In the genomic region with DNA sequence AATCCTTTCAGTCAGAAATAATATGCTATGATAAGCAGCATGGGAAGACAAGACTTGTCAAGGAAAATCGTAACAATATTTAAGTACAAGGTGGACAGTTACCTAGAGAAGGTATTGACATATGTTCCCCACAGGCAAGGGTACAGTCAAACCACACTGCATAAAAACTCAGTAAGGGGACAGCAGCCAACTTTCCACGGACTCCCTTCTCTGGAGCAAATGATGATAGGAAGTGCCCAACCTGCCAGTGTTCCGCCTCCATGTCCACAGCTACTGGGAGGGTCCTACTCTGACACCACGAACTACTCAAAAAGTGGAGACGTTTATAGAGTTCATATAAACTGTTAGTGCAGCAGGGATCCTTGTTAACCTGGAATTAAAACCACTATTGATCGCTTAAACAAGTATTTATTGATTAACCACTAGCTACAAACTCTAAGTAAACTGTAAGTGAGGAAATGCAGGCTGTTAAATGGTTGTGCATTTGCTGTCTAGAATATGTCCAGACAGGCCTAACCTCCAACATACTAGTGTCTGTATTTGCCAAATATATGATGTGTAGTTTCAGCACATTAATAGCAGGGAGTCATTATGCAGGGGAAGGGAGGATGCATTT, we compare ENCODE assay signal across 23 mouse cellular contexts.
"Had no signal": no experiment of that assay in that cellular context is flagged by ENCODE, and none has a peak within 500 bp of the region (broad histone marks: within the 10 kb centered on the region; RNA-seq: fewer than 3 reads in every experiment).

No protein-coding gene starts in this region.

- H3K4me1 ChIP-seq: limb, embryonic 10.5 days; limb, embryonic 12.5 days had no signal

- H3K9me3 ChIP-seq: heart, embryonic 10.5 days; heart, embryonic 12.5 days; hindbrain, embryonic 12.5 days; intestine, embryonic 15.5 days; limb, embryonic 10.5 days; limb, embryonic 12.5 days had no signal

- H3K4me2 ChIP-seq: heart, embryonic 12.5 days; hindbrain, embryonic 12.5 days; hindbrain, embryonic 14.5 days; intestine, embryonic 15.5 days; limb, embryonic 12.5 days; liver, embryonic 11.5 days had no signal

- H3K9ac ChIP-seq: heart, embryonic 12.5 days; hindbrain, embryonic 12.5 days; hindbrain, embryonic 14.5 days; intestine, embryonic 15.5 days; limb, embryonic 12.5 days; liver, embryonic 14.5 days had no signal

- ATAC-seq: hindbrain, embryonic 16.5 days; inflammation-experienced regulatory T-cells, adult 6 months; intestine, embryonic 15.5 days; intestine, postnatal 0 days had no signal

- H3K27ac ChIP-seq: heart, adult 2 months; heart, embryonic 10.5 days; hindbrain, embryonic 12.5 days; hindbrain, embryonic 14.5 days; intestine, embryonic 15.5 days; layer of hippocampus, adult 2 months; left cerebral cortex, adult 2 months; limb, embryonic 10.5 days; limb, embryonic 12.5 days; liver, embryonic 14.5 days had no signal

- H3K4me3 ChIP-seq: heart, adult 2 months; heart, embryonic 10.5 days; heart, embryonic 12.5 days; hindbrain, embryonic 12.5 days; intestine, embryonic 15.5 days; layer of hippocampus, adult 2 months; left cerebral cortex, adult 2 months; limb, embryonic 10.5 days; limb, embryonic 12.5 days had no signal

- H3K27me3 ChIP-seq: heart, embryonic 12.5 days; hindbrain, embryonic 12.5 days; intestine, embryonic 15.5 days; limb, embryonic 12.5 days had no signal

- DNase-seq: gastrocnemius, postnatal 14 days; heart, adult 2 months; heart, postnatal 10 days; heart, postnatal 4 days; kidney, adult 18-20 months; kidney, adult 8-10 months; kidney, postnatal 10 days; kidney, postnatal 25 days; kidney, postnatal 4 days had no signal

- H3K36me3 ChIP-seq: heart, embryonic 10.5 days; heart, embryonic 12.5 days; hindbrain, embryonic 12.5 days; intestine, embryonic 15.5 days; limb, embryonic 10.5 days; limb, embryonic 12.5 days had no signal
